Comparison of ENCODE assay signal across 11 mouse cellular contexts in genomic region chr7:130965396-130965795, GRCm38 (mm10). TPM values are rescaled to one million over a fixed set of nuclear protein-coding genes. Genes with fewer than 3 reads are reported as not detected.
DNase-seq lines count a peak whose midpoint lies in the region; ATAC-seq lines count a peak whose summit lies in the region.
"Had no signal": no experiment of that assay in that cellular context is flagged by ENCODE, and none has a peak within 500 bp of the region (broad histone marks: within the 10 kb centered on the region; RNA-seq: fewer than 3 reads in every experiment).

No protein-coding gene starts in this region.

- intact Hi-C loops in heart, postnatal 25 days (cut with DNase I) = no loop called here

- H3K27ac ChIP-seq in heart, embryonic 16.5 days (ENCODE audit: low read length) = peak overlapping the region; percentile 84
- H3K27ac ChIP-seq in embryonic facial prominence, embryonic 10.5 days (replicated peaks) = peak overlapping the region; percentile 73
- H3K27ac ChIP-seq in limb, embryonic 11.5 days (replicated peaks; ENCODE audit: low read depth, low read length) = no peak overlapping the region; the same call in 1 of the 2 replicates
- H3K27ac ChIP-seq: liver, embryonic 14.5 days had no signal

- no peak overlapping the region for H3K4me3 ChIP-seq in heart, embryonic 16.5 days (ENCODE audit: low read length)
- no peak overlapping the region for H3K4me3 ChIP-seq in embryonic facial prominence, embryonic 10.5 days
- H3K4me3 ChIP-seq in limb, embryonic 11.5 days (ENCODE audit: low read depth, low read length) = no peak overlapping the region

- no peak overlapping the region for H3K4me2 ChIP-seq in heart, embryonic 16.5 days (ENCODE audit: low read depth, low read length)
- H3K4me2 ChIP-seq in limb, embryonic 11.5 days (ENCODE audit: low read depth, severe bottlenecking) = no peak overlapping the region

- peaks cover 48% of the 10 kb centered on the region for H3K4me1 ChIP-seq in heart, embryonic 16.5 days (ENCODE audit: control insufficient read depth, insufficient read depth, low read length)
- peaks cover 43% of the 10 kb centered on the region for H3K4me1 ChIP-seq in embryonic facial prominence, embryonic 10.5 days
- peaks cover 17% of the 10 kb centered on the region; the same call in 1 of the 2 replicates for H3K4me1 ChIP-seq in limb, embryonic 11.5 days (ENCODE audit: control insufficient read depth, insufficient read depth, low read length)

- DNase-seq in heart, postnatal 25 days (ENCODE audit: low spot score) = no peak
- peak; percentile 84 for DNase-seq in 416B (ENCODE audit: low read depth)
- DNase-seq in embryonic facial prominence, embryonic 10.5 days (ENCODE audit: low spot score) = no peak
- DNase-seq in limb, embryonic 11.5 days (ENCODE audit: low spot score) = no peak
- no peak for DNase-seq in cerebellum, adult 18-20 months
- no peak for DNase-seq in gastrocnemius, adult 18-20 months (ENCODE audit: low spot score)
- DNase-seq: thymus, postnatal 4 days had no signal

- 89% methylated on average over 4 of the region's 4 CpGs for WGBS in heart, embryonic 16.5 days
- 95% methylated on average over 4 of the region's 4 CpGs for WGBS in embryonic facial prominence, embryonic 10.5 days
- 94% methylated on average over 4 of the region's 4 CpGs for WGBS in limb, embryonic 11.5 days

- no peaks in the 10 kb centered on the region for H3K9me3 ChIP-seq in heart, embryonic 16.5 days (replicated peaks; ENCODE audit: control insufficient read depth, low read length)
- H3K9me3 ChIP-seq in embryonic facial prominence, embryonic 10.5 days = no peaks in the 10 kb centered on the region
- no peaks in the 10 kb centered on the region for H3K9me3 ChIP-seq in limb, embryonic 11.5 days (ENCODE audit: control insufficient read depth, low read length)

- H3K36me3 ChIP-seq in heart, embryonic 16.5 days (ENCODE audit: control insufficient read depth, insufficient read depth) = no peaks in the 10 kb centered on the region
- no peaks in the 10 kb centered on the region for H3K36me3 ChIP-seq in embryonic facial prominence, embryonic 10.5 days (replicated peaks)
- no peaks in the 10 kb centered on the region for H3K36me3 ChIP-seq in limb, embryonic 11.5 days (ENCODE audit: control insufficient read depth, insufficient read depth, low read length)
- H3K36me3 ChIP-seq: G1E had no signal

- no peaks in the 10 kb centered on the region for H3K27me3 ChIP-seq in heart, embryonic 16.5 days (ENCODE audit: control insufficient read depth, insufficient read depth, low read length)
- no peaks in the 10 kb centered on the region for H3K27me3 ChIP-seq in embryonic facial prominence, embryonic 10.5 days (replicated peaks; ENCODE audit: low read depth, poor library complexity, severe bottlenecking)
- no peaks in the 10 kb centered on the region for H3K27me3 ChIP-seq in limb, embryonic 11.5 days (ENCODE audit: control insufficient read depth, insufficient read depth, low read length)

- ATAC-seq in heart, embryonic 16.5 days (replicated peaks; ENCODE audit: extremely low read depth, insufficient read depth, low FRiP score) = no peak
- ATAC-seq in limb, embryonic 11.5 days (ENCODE audit: insufficient number of reproducible peaks, low FRiP score, low TSS enrichment, low read depth) = no peak
- ATAC-seq in inflammation-experienced regulatory T-cells, adult 6 months = no peak

- no peak overlapping the region for H3K9ac ChIP-seq in heart, embryonic 16.5 days (ENCODE audit: low read length)
- H3K9ac ChIP-seq in limb, embryonic 11.5 days (ENCODE audit: low read length) = peak overlapping the region; percentile 43
- H3K9ac ChIP-seq: liver, embryonic 14.5 days had no signal

RNA-seq across cellular contexts. Expression of gene Htra1, which starts 29.5 kb away (rescaled TPM):
- 63.4 and 65.6 TPM in 2 replicates for polyA plus RNA-seq in heart, embryonic 16.5 days (2015; fragmentation: Nextera tagmentation; extraction: Ambion mirVana)
- total RNA-seq in heart, postnatal 25 days (2021) = 100 to 1,000 TPM; 122 to 142 TPM
- 3.2 and 3.3 TPM in 2 replicates for polyA plus RNA-seq in embryonic facial prominence, embryonic 10.5 days (2016; fragmentation: Nextera tagmentation; extraction: Ambion mirVana)
- polyA plus RNA-seq in limb, embryonic 11.5 days (2014; fragmentation: Nextera tagmentation; extraction: Ambion mirVana) = 6.5 and 8.3 TPM in 2 replicates
- 10 to 100 TPM; 34.2 to 42.4 TPM for total RNA-seq in gastrocnemius, adult 18-20 months (2021)
- polyA plus RNA-seq in inflammation-experienced regulatory T-cells, adult 6 months (2017; shearing (Covaris generic)) = not detected
- total RNA-seq: G1E had no signal
- polyA plus RNA-seq: G1E had no signal
